Mouse (Mus musculus): ENCODE measurements around the gene Pdzd2. TPM values are rescaled to one million over a fixed set of nuclear protein-coding genes. Genes with fewer than 3 reads are reported as not detected.

Pdzd2 gene
- polyA plus RNA-seq, 1 experiment from 2014 or later: 19.1 TPM

GRCm38 (mm10) chr15:12542316-12542715, 197.4 kb downstream of the Pdzd2 start:
- Histone ChIP-seq H3K4me3 (replicated peaks; ENCODE audit: low read depth, low read length) (no peak overlapping the region), H3K27me3 (ENCODE audit: insufficient read depth, low read length) (no peaks in the 10 kb centered on the region), H3K4me1 (replicated peaks; ENCODE audit: insufficient read depth, low read length) (peaks cover 27% of the 10 kb centered on the region), H3K9ac (ENCODE audit: low read depth, low read length) (no peak overlapping the region), H3K36me3 (ENCODE audit: insufficient read depth, low read length) (no peaks in the 10 kb centered on the region), H3K27ac (no peak overlapping the region), H3K9me3 (replicated peaks; ENCODE audit: low read length) (no peaks in the 10 kb centered on the region), H3K4me2 (ENCODE audit: low read length) (no peak overlapping the region)
- DNase-seq (ENCODE audit: low spot score): no peak
- no peak for TF ChIP-seq CTCF (IDR thresholded peaks at IDR 0.05; ENCODE audit: low read depth)
- 72% methylated on average over 6 of the region's 6 CpGs for WGBS
- no peak for ATAC-seq (replicated peaks; ENCODE audit: low FRiP score, low read depth)

- no peaks in the 10 kb centered on the region for H3K36me3 ChIP-seq (ENCODE audit: insufficient read depth, low read length)
- H3K27me3 ChIP-seq (ENCODE audit: insufficient read depth, low read length): no peaks in the 10 kb centered on the region
- H3K4me2 ChIP-seq (ENCODE audit: low read length): no peak overlapping the region
- H3K9me3 ChIP-seq (replicated peaks; ENCODE audit: low read length): no peaks in the 10 kb centered on the region
- 85% methylated on average over 11 of the region's 11 CpGs for WGBS
- no peak for DNase-seq (ENCODE audit: low spot score)
- no peak for TF ChIP-seq CTCF (IDR thresholded peaks at IDR 0.05; ENCODE audit: low read depth)
- no peak overlapping the region for H3K9ac ChIP-seq (ENCODE audit: low read depth, low read length)
- H3K27ac ChIP-seq: no peak overlapping the region
- ATAC-seq (replicated peaks; ENCODE audit: low FRiP score, low read depth): no peak
- 0 out of 2 replicates have a peak, but pooled peaks cover 5% of the 10 kb centered on the region for H3K4me1 ChIP-seq (replicated peaks; ENCODE audit: insufficient read depth, low read length)
- no peak overlapping the region for H3K4me3 ChIP-seq (replicated peaks; ENCODE audit: low read depth, low read length)
Measured at GRCm38 (mm10) chr15:12539618-12540302, 200.0 kb downstream of the Pdzd2 start.

GRCm38 (mm10) chr15:12533254-12533653, 206.5 kb downstream of the Pdzd2 start:
- Histone ChIP-seq H3K27me3 (ENCODE audit: insufficient read depth, low read length) (no peaks in the 10 kb centered on the region), H3K4me1 (replicated peaks; ENCODE audit: insufficient read depth, low read length) (no peaks in the 10 kb centered on the region), H3K27ac (no peak overlapping the region), H3K36me3 (ENCODE audit: insufficient read depth, low read length) (no peaks in the 10 kb centered on the region), H3K4me3 (replicated peaks; ENCODE audit: low read depth, low read length) (no peak overlapping the region), H3K9me3 (replicated peaks; ENCODE audit: low read length) (no peaks in the 10 kb centered on the region), H3K9ac (ENCODE audit: low read depth, low read length) (no peak overlapping the region), H3K4me2 (ENCODE audit: low read length) (no peak overlapping the region)
- no peak for TF ChIP-seq CTCF (IDR thresholded peaks at IDR 0.05; ENCODE audit: low read depth)
- 72% methylated on average over 5 of the region's 5 CpGs for WGBS
- ATAC-seq (replicated peaks; ENCODE audit: low FRiP score, low read depth) (no peak), DNase-seq (ENCODE audit: low spot score) (no peak)

GRCm38 (mm10) chr15:12532568-12532967, 207.2 kb downstream of the Pdzd2 start:
- 92% methylated on average over 4 of the region's 4 CpGs for WGBS
- no peak for ATAC-seq (replicated peaks; ENCODE audit: low FRiP score, low read depth)
- no peak overlapping the region for H3K9ac ChIP-seq (ENCODE audit: low read depth, low read length)

GRCm38 (mm10) chr15:12522810-12523209, 216.9 kb downstream of the Pdzd2 start:
- Histone ChIP-seq H3K4me3 (replicated peaks; ENCODE audit: low read depth, low read length) (no peak overlapping the region), H3K9ac (ENCODE audit: low read depth, low read length) (no peak overlapping the region), H3K27me3 (ENCODE audit: insufficient read depth, low read length) (no peaks in the 10 kb centered on the region), H3K36me3 (ENCODE audit: insufficient read depth, low read length) (0 out of 2 replicates have a peak, but pooled peaks cover 3% of the 10 kb centered on the region), H3K4me2 (ENCODE audit: low read length) (no peak overlapping the region), H3K4me1 (replicated peaks; ENCODE audit: insufficient read depth, low read length) (0 out of 2 replicates have a peak, but pooled peaks cover 9% of the 10 kb centered on the region), H3K27ac (no peak overlapping the region), H3K9me3 (replicated peaks; ENCODE audit: low read length) (no peaks in the 10 kb centered on the region)
- no peak for TF ChIP-seq CTCF (IDR thresholded peaks at IDR 0.05; ENCODE audit: low read depth)
- ATAC-seq (replicated peaks; ENCODE audit: low FRiP score, low read depth) (no peak), DNase-seq (ENCODE audit: low spot score) (no peak)
- WGBS: 69% methylated on average over 7 of the region's 7 CpGs

More at GRCm38 (mm10) chr15:12532568-12532967, 207.2 kb downstream of the Pdzd2 start:
- no peaks in the 10 kb centered on the region for H3K36me3 ChIP-seq (ENCODE audit: insufficient read depth, low read length)
- no peak overlapping the region for H3K4me3 ChIP-seq (replicated peaks; ENCODE audit: low read depth, low read length)
- no peaks in the 10 kb centered on the region for H3K9me3 ChIP-seq (replicated peaks; ENCODE audit: low read length)
- no peak overlapping the region for H3K4me2 ChIP-seq (ENCODE audit: low read length)
- no peaks in the 10 kb centered on the region for H3K4me1 ChIP-seq (replicated peaks; ENCODE audit: insufficient read depth, low read length)
- no peak overlapping the region for H3K27ac ChIP-seq
- H3K27me3 ChIP-seq (ENCODE audit: insufficient read depth, low read length): no peaks in the 10 kb centered on the region
- TF ChIP-seq CTCF (IDR thresholded peaks at IDR 0.05; ENCODE audit: low read depth): no peak
- DNase-seq (ENCODE audit: low spot score): no peak

- H3K4me2 ChIP-seq (ENCODE audit: low read length): no peak overlapping the region
- no peaks in the 10 kb centered on the region for H3K9me3 ChIP-seq (replicated peaks; ENCODE audit: low read length)
- TF ChIP-seq CTCF (IDR thresholded peaks at IDR 0.05; ENCODE audit: low read depth): no peak
- peak; percentile 35 for DNase-seq (ENCODE audit: low spot score)
- 69% methylated on average over 9 of the region's 9 CpGs for WGBS
- no peak overlapping the region for H3K9ac ChIP-seq (ENCODE audit: low read depth, low read length)
- H3K4me3 ChIP-seq (replicated peaks; ENCODE audit: low read depth, low read length): no peak overlapping the region
- H3K4me1 ChIP-seq (replicated peaks; ENCODE audit: insufficient read depth, low read length): 0 out of 2 replicates have a peak, but pooled peaks cover 9% of the 10 kb centered on the region
- H3K27ac ChIP-seq: no peak overlapping the region
- 0 out of 2 replicates have a peak, but pooled peaks cover 3% of the 10 kb centered on the region for H3K36me3 ChIP-seq (ENCODE audit: insufficient read depth, low read length)
- no peaks in the 10 kb centered on the region for H3K27me3 ChIP-seq (ENCODE audit: insufficient read depth, low read length)
- no peak for ATAC-seq (replicated peaks; ENCODE audit: low FRiP score, low read depth)
Measured at GRCm38 (mm10) chr15:12520292-12520691, 219.4 kb downstream of the Pdzd2 start.
